Mouse (Mus musculus): ENCODE results near the gene Mcemp1. TPM values are rescaled to one million over a fixed set of nuclear protein-coding genes. Genes with fewer than 3 reads are reported as not detected.

Mcemp1 gene
- 0.28 TPM for polyA plus RNA-seq (2017; shearing (Covaris generic))

GRCm38 (mm10) chr8:3665507-3665906, at the start of gene Mcemp1:
Mcemp1 (plus strand) TSS chr8:3665754.

GRCm38 (mm10) chr8:3621199-3621970, 44.2 kb upstream of the Mcemp1 start, which contains the start of the genes Xab2 and Pet100:
Xab2 (minus strand) TSS chr8:3621316.
Pet100 (plus strand) TSS chr8:3621548.

GRCm38 (mm10) chr8:3625445-3625844, 40.1 kb upstream of the Mcemp1 start, which contains the start of gene Pcp2:
Pcp2 (minus strand) TSS chr8:3625545.

GRCm38 (mm10) chr8:3630647-3631477, 34.7 kb upstream of the Mcemp1 start, which contains the start of gene Stxbp2:
Stxbp2 (plus strand) TSS chr8:3630955.

GRCm38 (mm10) chr8:3655526-3655925, 10.0 kb upstream of the Mcemp1 start, which contains the start of gene Retn:
Retn (plus strand) TSS chr8:3655770.

GRCm38 (mm10) chr8:3671980-3672491, 6.5 kb downstream of the Mcemp1 start, which contains the start of gene Fcor:
Fcor (minus strand) TSS chr8:3672362.

GRCm38 (mm10) chr8:3676131-3676992, 10.8 kb downstream of the Mcemp1 start, which contains the start of gene Trappc5:
Trappc5 (plus strand) TSS chr8:3676299.

GRCm38 (mm10) chr8:3694121-3694520, 28.6 kb downstream of the Mcemp1 start, which contains the start of gene Fcer2a:
Fcer2a (minus strand) TSS chr8:3694175.

Other genes starting within 250 kb of the Mcemp1 start
- 7.5 TPM for gene Pex11g, start 198.1 kb upstream of the Mcemp1 start, polyA plus RNA-seq (2017; shearing (Covaris generic))
- 0.16 TPM for gene Tex45, start 194.9 kb upstream of the Mcemp1 start, polyA plus RNA-seq (2017; shearing (Covaris generic))
- gene Zfp358, start 172.6 kb upstream of the Mcemp1 start, polyA plus RNA-seq (2017; shearing (Covaris generic)) = 9.0 TPM
- 132 TPM for gene Mcoln1, start 165.3 kb upstream of the Mcemp1 start, polyA plus RNA-seq (2017; shearing (Covaris generic))
- 42.3 TPM for gene Pnpla6, start 150.4 kb upstream of the Mcemp1 start, polyA plus RNA-seq (2017; shearing (Covaris generic))
- gene C330021F23Rik, start 97.8 kb upstream of the Mcemp1 start, polyA plus RNA-seq (2017; shearing (Covaris generic)) = not detected
- gene Camsap3, start 78.5 kb upstream of the Mcemp1 start, polyA plus RNA-seq (2017; shearing (Covaris generic)) = 0.29 TPM
- gene Xab2, start 44.4 kb upstream of the Mcemp1 start, polyA plus RNA-seq (2017; shearing (Covaris generic)) = 113 TPM
- 116 TPM for gene Pet100, start 44.2 kb upstream of the Mcemp1 start, polyA plus RNA-seq (2017; shearing (Covaris generic))
- not detected for gene Pcp2, start 40.2 kb upstream of the Mcemp1 start, polyA plus RNA-seq (2017; shearing (Covaris generic))
- gene Stxbp2, start 34.8 kb upstream of the Mcemp1 start, polyA plus RNA-seq (2017; shearing (Covaris generic)) = 228 TPM
- not detected for gene Retn, start 10.0 kb upstream of the Mcemp1 start, polyA plus RNA-seq (2017; shearing (Covaris generic))
- gene Fcor, start 6.6 kb downstream of the Mcemp1 start, polyA plus RNA-seq (2017; shearing (Covaris generic)) = not detected
- 34.8 TPM for gene Trappc5, start 10.5 kb downstream of the Mcemp1 start, polyA plus RNA-seq (2017; shearing (Covaris generic))
- 1.1 TPM for gene Fcer2a, start 28.4 kb downstream of the Mcemp1 start, polyA plus RNA-seq (2017; shearing (Covaris generic))
- gene Clec4g, start 54.9 kb downstream of the Mcemp1 start, polyA plus RNA-seq (2017; shearing (Covaris generic)) = not detected
- gene Cd209a, start 83.2 kb downstream of the Mcemp1 start, polyA plus RNA-seq (2017; shearing (Covaris generic)) = 0.42 TPM
- 0.10 TPM for gene Cd209e, start 188.6 kb downstream of the Mcemp1 start, polyA plus RNA-seq (2017; shearing (Covaris generic))
- gene Cd209d, start 212.8 kb downstream of the Mcemp1 start, polyA plus RNA-seq (2017; shearing (Covaris generic)) = not detected

All from CD4-positive, CD25-positive, alpha-beta regulatory T cell (primary cell).